Mouse (Mus musculus) E14TG2a.4 (cell line): ENCODE data around the gene Taok1.

Experiments used
- CTCF ChIP-seq: conservative IDR thresholded peaks from 2 replicates; pipeline ENCODE4 v1.5.1; 2014; ENCODE audit warnings: low read length
- NANOG ChIP-seq: IDR thresholded peaks from 2 replicates; pipeline ENCODE4 v1.6.1; 2014; ENCODE audit warnings: borderline replicate concordance, low read length, mixed read lengths
- POU5F1 ChIP-seq: IDR thresholded peaks from 2 replicates; pipeline ENCODE4 v1.6.1; 2014; ENCODE audit warnings: low read length, borderline replicate concordance

GRCm38 (mm10) chr11:77606469-77606834, 1.2 kb downstream of the Taok1 start:
- no peak for TF ChIP-seq CTCF
- no peak for TF ChIP-seq POU5F1
- TF ChIP-seq NANOG: no peak
